Mouse (Mus musculus): ENCODE results near the gene Phactr2.

The Phactr2 gene

DNA sequence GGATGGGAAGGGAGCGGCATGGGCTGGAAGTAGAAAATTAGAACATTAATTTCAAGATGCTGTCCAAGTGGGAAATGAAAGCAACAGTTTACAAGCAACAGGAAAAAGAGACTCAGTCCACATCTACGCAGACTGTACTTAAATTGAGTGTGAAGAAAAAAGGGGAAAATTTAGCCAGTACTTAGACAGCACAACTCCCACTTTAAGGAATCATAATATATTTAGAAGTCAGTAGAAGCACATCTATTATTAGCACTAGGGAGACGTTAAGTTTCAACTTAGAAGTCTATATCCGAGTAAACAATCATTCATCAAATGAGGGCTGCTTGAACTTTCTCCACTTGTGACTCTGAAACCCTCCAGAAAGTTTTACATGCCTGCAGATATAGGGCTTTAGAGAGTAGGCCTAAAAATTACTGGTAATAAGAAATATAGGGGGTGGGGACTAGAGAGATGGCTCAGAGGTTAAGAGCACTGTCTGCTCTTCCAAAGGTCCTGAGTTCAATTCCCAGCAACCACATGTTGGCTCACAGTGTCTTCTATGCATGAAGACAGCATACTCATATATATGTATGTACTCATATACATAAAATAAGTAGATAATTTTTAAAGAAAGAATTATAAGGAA lies 142.7 kb downstream of the Phactr2 start:
- DNase-seq (ENCODE audit: low spot score) = no peak

DNA sequence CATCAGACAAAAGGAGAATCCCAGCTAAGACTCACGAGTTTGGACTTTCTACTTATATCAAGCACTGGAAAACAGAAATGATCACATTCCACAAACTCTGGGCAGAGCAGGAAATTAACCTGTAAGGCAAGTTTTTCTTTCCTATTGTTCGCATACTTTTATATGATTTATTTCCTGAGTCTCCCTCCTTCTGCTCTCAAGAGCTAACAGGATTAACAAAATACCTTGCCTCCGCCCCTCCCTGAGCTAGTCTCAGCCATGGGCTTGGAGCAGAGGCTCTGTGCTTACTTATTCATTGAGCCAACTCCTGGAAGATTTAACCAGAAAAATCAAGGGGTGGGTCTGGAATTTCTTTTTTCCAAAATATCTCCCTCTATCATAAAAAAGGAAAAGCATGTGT lies 145.6 kb downstream of the Phactr2 start:
- DNase-seq (ENCODE audit: low spot score) = no peak

DNA sequence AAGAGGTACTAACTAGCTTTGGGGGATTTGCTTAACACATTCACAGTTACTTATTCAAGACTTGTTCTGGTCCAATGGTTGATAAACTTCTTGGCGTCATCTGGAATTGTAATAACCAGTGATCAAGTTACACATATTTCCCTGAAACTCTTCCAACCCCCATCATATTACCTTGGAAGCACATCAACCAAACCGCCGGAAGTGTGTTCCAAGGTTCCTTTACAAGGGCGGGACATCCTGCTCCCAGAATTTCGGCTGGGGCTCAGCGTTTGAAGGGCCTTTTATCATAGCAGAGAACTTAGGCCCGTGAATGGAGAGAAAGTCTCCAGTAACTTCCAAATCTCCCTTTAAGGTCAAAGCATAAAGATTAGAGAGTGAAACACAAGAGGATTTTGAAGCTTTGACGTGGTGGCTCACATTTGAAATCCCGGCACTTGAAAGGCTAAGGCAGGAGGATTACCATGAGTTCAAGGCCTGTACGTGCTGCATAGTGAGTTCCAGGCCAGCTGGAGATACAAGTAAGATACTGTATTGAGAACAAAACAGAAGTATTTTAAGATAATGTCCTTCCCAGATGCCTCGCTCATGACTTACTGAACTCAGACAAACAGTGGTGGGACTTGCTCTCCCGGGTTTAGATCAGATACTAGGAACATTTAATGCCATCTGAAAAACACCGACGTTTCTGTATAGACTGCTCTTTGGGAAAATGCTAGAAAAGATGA lies 147.9 kb downstream of the Phactr2 start:
- DNase-seq (ENCODE audit: low spot score) = no peak

DNA sequence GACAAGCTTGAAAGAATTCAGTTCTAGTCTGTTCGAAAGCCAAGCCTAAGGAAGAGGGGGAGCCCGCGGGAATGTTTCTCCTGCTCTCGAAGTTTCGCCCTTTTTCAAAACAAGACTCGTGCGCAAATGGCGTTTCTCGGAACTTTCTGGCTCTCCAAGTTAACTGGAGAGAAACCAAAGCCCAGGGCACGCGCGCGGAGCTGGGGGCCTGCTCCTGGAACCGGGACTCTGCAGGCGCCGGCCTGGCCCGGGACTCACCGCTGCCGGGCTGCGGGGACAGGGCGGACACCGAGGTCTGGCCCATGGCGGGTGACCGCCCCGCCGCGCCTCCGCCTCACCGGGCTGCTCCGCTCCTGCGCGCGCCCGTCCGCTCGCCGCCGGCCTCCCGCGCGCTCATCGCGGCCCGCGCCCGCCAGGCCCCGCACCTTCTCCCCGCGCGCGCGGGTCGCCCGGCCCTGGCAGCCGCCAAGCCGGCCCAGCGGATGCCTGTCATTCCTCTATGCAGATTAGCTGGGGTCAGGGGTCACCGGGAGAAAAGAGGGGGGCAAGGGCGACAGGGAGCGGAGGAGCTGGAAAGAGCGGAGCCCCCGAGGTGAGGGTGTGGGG lies 150.3 kb downstream of the Phactr2 start:
- peak; percentile 81 for DNase-seq (ENCODE audit: low spot score)

DNA sequence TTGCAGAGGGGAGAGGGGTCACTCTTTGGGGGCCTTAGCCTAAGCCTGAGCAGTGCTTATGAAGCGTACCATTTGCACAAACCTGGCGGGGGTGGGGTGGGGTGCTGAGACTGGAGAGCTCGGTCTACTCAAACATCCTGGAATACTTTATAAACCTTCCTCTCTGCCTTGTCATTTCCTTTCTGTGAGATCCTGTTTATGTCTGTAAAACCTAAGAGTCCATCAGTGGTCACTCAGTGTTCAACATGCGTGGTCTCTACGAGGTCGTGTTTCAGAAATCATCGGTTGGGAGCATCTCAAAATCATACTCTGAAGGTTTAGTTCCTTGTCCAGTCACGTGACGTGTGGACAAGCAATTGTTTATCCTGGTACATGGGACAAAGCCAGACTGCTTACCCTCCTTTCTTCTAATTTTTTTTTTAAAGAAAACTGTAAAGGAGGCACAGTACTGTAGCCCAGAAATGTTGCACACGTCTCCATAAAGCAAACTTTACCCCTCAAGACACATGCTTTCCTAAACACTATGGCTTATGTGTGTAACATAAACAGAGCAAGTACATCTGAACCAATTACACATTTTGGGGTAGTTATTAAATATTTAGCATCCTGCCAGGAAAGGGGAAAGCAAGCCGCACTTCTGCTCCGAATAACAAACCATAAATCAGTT lies 150.9 kb downstream of the Phactr2 start:
- DNase-seq (ENCODE audit: low spot score) = no peak

DNA sequence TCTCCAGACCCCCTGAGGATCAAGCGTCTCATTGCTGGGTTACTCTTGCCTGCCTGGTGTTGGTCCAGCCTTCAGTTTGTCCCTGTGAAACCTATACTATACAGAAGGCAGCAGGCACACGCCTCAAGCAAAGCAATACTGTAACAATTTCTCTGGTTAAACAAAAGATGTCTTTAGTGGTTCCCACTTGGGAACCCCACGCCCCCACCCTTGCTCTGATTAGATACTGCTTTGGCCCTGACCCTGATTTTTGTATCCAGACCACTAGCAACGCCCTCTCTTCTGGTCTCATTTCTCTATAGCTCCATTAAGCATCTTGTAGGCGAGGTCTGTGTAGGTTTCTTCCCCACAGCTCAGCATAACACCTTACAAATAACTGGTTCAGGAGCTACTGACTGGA lies 159.2 kb downstream of the Phactr2 start:
- DNase-seq (ENCODE audit: low spot score) = no peak

DNA sequence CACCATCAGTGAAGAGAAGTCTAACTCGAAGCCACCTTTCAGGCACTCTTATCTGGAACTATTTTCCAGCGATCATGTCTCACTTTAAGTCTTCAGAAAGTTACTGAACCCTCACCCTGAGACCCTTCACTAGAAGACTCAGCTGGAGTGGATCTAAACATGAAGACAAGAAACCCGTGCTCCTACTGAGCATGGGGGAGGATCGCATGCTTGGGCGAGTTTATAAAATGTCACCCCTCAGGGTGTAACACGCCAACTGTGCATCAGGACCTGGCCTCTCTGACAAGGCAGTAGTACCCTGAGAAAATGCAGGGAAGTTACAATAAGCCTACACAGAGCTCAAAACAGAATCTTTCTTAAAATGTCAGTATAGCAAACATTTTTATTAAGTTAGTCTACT lies 161.6 kb downstream of the Phactr2 start:
- no peak for DNase-seq (ENCODE audit: low spot score)

DNA sequence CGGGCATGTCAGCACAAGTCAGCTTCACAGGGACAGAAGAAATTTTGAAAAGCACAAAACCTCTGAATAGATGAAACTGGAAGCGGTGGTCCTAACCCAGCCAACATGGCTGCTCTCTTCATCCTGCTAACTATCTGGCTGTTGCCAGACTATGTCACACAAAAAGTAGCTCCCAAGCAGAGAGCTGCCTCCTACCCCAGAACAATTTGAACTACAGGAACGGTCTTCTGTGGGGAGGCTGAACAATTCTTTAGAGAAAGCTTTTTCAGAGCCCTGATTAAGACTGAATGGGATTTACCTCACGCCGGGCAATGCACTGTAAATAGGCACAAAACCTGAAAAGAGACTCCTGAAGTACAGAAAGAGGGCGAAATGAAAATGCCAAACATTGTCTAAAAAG lies 162.6 kb downstream of the Phactr2 start:
- DNase-seq (ENCODE audit: low spot score) = no peak

DNA sequence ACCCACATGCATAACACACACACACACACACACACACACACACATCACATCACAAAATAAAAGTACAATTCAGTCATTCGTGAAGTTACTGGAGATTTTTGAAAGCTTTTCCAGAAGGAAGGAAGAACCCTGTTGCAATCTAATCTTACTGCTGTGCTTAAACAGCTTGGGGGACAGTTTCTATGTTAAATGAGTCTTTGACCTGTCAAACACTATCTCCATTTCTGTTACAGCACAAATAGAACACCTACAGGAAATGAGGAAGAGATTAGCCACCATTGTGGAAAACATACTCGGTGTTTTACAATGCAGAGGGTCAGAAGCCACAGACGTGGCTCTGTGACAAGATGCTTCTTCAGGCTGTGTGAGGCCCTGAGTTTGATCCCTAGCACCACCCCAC lies 164.1 kb downstream of the Phactr2 start:
- DNase-seq (ENCODE audit: low spot score) = no peak

DNA sequence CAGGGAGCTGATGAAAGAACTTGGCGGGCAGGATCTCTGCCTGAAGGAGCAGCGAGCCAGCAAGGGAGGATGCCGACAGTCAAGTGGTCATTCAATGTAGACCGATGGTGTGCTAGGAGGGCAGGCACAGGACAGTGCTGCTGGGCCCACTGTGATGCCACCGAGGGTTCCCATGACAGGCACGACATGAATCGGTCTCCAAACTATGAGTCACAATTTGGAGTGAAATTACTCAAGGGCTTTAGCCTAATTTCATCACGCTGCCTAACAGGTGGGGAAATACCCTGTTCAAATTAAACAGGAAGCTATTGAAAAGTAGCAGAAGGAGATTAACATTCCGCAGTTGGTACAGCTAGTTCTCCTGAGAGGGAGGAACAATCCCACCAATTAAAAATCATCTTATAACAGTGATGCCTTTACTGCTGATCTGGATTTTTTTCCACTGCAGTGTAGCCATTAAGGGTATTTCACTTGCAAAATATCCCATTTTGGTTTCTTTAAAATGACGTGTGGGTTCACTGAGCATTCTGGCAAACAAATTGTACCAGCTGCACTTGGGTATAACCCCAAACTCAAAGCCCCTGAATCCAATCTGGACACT lies 169.5 kb downstream of the Phactr2 start:
- DNase-seq (ENCODE audit: low spot score) = no peak

DNA sequence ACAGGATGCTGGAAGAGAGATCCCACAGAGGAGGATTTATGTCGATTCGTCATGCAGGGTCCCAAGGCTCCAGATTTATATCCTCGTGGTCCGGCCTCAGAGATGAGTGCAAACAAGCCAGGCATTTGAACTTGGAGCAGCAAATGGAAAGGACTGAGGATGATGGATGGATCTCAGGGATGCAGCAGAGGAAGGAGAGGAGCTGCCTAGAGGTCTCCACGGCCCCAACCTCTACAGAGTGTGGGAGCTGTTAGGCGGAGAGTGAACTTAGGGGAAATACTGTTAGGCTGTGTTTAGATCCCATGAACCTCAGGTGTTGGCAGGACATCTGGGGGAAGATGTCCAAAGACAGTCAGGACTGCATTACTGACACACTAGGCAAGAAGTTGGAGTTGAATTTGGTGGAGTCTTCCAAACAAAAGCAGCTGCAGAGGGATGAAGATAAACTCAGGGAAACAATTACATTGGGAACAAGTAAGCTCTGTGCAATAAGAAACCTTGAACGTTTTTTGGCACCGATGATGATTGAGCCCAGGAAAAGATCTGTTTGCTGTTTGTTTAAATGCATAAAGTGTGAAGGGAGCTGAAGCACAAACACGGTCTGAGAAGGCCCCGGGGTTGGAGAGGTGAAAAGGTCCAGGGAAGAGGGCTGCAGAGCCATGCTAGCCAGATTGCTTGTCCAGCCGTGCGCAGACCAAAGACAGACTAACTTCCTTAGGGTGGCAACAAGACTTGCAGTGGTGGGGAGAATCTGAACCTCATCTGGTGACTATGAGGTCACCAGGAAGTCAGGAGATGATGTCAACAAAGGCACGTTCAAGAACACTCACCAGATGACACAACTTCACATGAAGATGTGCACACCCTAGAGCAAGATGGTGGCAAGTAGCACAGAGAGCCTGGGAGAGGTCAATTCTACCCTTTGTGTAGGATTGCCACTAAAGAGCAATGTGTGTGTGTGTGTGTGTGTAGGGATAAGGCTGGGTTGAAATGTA lies 170.6 kb downstream of the Phactr2 start:
- no peak for DNase-seq (ENCODE audit: low spot score)

DNA sequence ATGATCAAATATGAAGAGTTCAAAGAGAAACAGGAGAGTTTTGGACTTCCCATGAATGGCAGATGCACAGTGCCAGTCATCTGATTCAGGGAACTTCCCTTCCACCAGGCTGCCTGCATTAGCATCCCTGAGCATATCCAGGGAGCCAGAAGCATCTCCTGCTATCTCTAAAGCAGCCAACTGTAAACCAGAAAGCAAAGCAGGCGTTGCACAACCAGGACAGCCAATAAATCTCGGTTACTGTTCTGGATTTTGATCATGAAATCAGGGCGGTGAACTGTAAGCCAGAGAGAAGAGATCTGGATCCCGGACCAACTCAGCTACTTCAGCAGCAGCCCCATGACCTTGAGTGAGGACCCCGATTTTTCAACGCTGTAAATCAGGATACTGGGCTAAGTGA lies 173.6 kb downstream of the Phactr2 start:
- DNase-seq (ENCODE audit: low spot score) = no peak

DNA sequence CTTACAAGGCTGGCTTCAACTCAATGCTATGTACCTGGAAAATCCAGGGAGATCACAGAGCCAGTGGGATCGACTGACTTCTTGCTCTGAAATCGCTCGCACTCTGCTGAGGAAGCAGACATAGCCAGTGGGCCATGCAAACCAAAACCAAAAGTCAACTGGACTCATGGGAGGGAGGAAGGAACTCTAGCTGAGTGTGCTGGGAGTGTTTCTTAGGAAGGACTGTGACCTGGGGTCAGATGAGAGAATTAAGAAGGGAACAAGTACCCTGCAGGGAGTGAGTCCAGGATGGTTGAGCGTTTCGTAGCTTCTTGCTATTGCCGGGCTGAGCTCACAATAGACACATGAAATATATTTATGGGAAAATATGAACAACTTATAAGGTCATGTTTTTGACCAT lies 174.0 kb downstream of the Phactr2 start:
- no peak for DNase-seq (ENCODE audit: low spot score)

DNA sequence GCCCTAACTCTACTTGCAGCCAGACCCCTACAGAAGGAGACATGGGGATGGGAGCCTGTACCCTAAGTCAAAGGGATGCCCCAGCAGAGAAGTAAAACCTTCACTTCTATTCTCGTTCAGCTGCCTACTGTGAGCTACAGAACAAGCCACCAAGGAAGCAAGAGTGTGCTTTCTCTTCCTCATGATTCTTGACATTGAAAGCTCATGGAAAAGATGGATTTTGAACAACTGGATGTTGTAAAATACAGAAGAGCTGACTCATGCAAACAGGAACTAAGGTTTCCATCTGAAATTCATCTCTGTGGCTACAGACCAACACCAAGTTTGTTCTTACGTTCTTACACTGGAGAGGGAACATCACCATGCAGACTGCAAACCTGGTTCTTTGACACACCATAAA lies 179.3 kb downstream of the Phactr2 start:
- DNase-seq (ENCODE audit: low spot score) = no peak

DNA sequence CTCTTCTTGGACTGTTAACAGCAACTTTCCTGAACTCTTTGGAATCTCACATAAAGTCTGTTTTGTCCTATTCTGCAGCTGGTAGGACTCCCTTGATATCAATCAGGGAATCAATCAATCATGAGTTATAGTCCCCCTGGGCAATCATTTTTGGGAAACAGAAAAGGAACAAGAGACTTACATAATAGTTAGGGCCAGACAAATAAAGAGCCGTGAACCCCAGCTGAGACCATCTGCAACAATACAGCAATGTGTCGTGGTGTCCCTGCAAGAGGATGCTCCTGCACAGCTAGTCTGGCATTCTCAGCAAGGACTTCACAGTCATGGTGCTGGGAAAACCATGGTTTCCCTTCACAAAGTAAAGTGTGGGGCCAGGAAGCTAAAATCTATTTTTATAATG lies 182.2 kb downstream of the Phactr2 start:
- no peak for DNase-seq (ENCODE audit: low spot score)

DNA sequence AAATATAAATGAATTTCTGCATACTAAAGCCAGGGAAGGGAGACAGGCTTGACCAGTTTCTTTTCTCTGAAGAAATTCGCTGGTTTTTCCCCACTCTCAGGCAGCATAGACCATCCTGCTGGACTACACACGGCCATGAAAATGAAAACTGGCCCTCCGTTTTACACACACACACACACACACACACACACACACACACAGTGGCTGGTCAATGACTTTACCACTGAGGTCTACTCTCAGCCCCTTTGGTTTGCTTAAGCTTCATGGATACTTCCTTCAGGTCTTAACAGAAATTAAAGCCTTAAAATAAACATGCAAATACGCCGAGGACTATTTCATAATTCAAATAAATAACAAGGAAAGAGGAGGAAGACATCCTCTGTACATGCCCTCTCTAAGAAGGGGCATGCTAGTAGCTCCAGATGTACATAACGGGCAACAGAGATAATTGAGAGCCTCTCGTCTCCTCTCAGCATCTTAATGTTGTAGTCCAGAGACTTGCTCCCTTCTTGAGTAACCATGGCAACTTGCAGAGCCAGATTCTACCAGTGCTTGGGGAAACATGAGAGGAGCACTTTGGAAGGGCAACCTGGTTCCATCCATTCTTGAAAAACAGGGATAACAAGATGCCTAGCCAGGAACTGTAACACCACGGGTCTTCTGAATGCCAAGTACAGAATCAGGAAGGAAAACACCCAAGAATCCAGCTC lies 184.8 kb downstream of the Phactr2 start:
- no peak for DNase-seq (ENCODE audit: low spot score)

DNA sequence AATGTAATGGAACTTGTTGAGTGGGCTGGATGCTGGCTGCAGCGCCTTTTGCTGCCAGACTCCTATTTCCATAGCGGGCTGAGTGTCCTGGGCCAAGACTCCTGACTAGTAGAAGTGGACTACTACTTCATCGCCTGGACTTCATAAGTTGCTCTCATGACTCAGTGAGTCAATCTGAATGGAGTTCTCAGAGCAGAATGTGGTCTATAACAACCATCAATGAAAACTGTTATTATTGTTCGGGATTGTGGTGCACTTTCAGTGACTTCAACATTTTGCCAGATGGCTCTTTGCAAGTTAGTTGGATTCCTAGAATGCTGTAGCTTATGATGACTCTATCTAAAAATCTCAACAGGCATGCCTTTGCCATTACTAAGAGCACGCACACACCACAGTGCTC lies 185.9 kb downstream of the Phactr2 start:
- DNase-seq (ENCODE audit: low spot score) = no peak

DNA sequence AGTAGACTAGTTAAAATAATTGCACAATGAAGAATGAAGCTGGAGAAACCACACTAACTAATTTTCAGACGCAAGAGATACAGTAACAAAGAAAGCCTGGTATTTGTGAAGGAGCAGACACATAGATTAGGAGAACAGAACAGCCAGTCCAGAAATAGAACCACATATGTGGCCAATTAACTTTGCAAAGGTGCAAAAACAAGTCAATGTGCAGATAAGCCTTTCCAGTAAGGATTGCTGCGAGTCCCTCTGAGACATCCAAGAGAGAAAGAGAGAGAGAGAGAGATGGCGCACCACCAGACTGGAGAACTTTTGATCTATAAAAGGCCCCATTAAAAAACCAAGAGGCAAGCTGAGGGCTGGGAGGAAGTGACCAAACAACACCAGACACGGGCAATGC lies 190.8 kb downstream of the Phactr2 start:
- DNase-seq (ENCODE audit: low spot score) = no peak

DNA sequence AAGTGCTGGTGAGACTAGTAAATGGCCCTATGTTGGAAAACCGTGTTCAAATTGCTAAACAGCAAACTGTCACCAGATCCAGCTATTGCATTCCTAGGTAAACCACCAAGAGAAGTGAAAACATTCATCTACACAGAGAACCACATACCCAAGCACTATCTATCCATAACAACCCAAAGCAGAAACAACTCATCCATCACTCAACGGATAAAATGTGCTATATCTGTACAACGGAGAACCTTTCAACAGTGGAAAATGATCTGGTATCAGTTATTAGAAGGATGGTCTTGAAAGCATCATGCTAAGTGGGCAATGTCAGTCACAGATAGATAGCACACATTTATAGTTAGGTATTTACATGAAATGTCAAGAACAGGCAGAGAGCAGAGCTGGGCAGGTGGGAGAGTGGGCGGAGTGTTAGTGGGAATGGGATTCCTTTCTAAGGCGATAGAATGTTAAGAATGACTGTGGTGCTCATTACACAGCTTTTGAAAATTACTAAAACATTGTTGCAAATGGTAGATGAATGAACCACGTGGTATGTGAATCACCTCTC lies 193.8 kb downstream of the Phactr2 start:
- peak; percentile 9 for DNase-seq (ENCODE audit: low spot score)

DNA sequence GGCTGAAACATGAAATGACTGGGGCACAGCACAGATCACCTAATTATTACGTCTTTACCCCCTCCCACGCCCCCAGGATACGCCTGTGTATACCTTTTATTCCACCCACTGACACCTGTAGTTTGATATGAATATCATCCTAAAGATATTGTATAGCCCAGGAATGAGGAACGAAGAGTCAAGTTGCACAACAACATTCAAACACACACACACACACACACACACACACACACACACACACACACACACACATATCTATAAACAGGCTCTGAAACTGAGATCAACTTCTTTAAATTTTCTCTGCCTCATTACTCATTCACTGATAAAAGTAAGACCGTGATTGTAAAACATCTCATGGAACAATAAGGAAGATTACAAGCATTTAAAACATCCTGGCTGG lies 197.9 kb downstream of the Phactr2 start:
- no peak for DNase-seq (ENCODE audit: low spot score)

DNA sequence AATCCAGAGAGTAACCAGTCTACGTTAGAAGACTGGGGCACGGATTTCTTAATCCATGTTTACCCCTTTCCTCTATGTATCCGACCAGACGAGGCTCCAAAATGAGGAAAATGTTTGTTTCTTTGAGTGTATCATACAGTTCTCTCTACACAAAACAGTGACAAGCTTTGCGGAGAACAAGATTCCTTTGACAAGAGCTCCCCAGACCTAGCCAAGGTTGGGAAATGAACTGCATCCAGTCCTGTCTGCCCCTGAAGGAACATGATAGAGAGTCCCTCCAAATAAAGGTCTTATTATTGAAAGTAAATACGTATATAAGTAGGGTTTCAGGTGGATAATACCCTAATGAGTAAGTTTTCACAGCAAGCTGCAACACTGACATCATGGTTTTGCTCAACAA lies 199.1 kb downstream of the Phactr2 start:
- no peak for DNase-seq (ENCODE audit: low spot score)
